Mouse (Mus musculus) T-helper 2 cell (primary cell): ENCODE data around the gene Atrnl1.
"Not testable (repeated sequence)": the region's sequence is repeated elsewhere in the genome, so short reads cannot be mapped to it uniquely, and the experiment has no call there.

Source experiments
- in situ Hi-C: fragments of 300-600 bp; cut with MboI, MseI; formaldehyde crosslinking; loops from one replicate; pipeline ENCODE4 v1.15.1; 2025; ENCODE audit warnings: high pct_unique_total_duplicates

The Atrnl1 gene

DNA sequence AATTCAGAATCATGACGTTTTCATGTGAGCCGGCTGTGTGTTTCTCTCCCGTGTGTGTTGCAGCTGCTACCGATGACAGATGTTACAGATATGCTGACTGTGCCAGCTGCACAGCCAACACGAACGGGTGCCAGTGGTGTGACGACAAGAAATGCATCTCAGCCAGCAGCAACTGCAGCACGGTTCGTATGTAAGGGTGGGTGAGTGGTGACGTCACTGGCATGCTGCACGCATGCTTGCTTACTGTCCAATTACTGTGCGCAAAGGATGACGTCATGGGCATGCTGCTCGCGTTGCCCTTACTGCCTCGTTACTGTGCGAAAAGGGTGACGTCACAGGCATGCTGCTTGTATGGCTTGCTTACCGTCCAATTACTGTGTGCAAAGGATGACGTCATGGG, 75.8 kb downstream of the Atrnl1 start:
- in situ Hi-C loops = no loop called here

DNA sequence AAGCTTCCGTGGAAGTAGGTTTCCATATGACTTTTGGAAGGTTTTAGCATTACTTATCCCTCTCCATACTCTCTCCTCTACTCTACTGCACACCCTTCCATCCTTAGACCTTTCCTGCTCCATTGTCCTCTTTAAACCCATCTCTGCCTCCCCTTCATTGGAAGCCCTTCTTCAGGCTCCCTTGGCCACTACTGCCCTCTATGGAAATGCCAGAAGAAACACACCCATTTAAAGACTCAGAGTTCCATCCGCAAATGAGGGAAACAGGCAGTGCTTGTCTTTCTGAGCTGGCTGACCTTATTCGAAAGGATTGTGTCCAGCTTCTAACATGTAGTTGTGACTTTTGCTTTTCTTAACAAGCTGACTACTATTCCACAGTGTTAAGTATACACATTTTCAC, 81.7 kb downstream of the Atrnl1 start:
- in situ Hi-C loops = no loop called here

DNA sequence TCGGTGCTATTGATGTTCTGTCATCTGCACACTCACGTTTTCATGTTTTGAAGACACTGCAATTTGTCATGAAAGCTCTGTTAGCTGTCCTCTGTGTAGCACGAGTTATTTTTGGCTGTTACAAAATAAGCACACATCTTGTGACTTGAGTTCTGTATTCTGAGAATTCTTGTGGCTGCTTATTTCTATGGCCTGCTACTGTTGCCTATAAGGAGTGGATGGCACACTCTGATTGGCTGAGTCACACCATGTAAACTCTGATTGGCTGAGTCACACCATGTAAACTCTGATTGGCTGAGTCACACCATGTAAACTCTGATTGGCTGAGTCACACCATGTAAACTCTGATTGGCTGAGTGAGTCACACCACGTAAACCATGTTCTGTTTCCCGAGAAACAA, 85.9 kb downstream of the Atrnl1 start:
- in situ Hi-C loops = not testable (repeated sequence)

DNA sequence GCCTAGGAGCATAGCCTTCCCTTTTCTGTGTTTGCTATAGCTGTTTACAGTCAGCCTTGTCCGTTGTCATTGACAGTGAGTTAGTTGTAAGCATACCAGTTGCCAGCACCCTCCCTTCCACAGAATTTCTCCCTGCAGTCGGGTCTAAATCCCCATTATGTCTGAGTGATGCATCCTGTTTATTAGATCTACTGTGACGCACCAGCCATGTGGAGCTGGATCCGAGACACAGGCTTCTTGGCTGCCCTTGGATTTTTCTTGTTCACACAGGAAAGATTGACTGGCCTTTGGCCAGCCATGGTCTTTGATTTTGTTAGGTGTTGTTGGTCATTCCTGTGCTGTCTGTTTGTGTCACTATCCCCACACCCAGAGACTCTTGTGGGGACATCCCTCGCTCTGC, 102.3 kb downstream of the Atrnl1 start:
- in situ Hi-C loops = no loop called here

DNA sequence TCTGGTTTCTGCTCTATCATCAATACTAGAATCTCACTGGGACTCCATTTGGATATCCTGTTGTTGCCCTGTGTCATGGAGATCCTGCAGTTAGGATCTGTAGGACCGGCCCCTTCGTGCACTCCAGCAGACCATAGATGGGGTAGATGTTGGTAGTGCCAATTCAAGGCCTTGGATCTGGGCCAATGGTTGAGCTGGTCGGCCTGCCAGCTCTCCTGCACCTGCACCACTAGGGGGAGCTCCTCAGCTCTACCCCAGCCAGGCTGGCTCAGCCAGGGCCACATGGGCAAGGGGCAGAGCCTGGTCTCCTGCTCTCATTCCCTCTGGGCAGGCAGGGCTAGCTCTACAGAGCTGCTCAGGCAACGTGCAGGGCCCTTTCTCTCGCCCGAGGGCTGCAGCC, 114.1 kb downstream of the Atrnl1 start:
- in situ Hi-C loops = loop anchor here (10.0 kb wide), 1 partner anchor 140 kb away; no protein-coding TSS in a partner anchor

DNA sequence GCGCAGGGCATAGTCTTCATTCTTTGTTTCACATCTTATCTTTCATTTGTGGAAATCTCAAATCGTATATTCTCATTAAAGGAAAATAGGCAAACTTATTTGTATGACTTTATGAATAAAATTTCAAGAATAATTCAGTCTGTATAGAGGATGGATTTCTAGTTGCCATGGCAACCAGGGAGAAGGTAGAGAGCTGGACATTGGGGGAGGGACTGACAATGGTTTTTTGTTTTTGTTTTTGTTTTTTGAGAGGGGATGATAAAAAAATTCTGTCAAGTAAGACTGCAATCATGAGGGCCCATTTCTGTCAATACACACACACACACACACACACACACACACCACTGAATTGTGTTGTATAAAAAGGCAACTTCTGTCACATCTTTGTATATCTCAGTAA, 114.5 kb downstream of the Atrnl1 start:
- in situ Hi-C loops = loop anchor here (10.0 kb wide), 1 partner anchor 141 kb away; no protein-coding TSS in a partner anchor

DNA sequence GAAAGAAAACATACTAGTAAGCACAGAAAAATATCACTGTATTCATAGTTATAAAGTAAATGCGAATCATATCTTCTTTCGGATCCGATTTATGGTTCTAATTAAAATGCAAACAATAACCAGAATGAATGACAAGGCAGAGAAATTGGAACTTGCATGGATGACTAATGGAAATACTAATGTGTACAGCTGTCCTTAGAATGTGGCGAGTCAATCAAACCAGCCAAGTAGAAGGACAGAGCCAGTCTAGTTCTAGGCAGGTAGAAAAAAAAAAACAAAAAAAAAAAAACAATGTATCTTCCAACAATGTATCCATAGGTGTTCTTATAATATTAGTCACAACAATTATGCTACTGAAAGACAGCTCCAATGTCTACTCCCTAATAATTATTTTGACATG, 116.2 kb downstream of the Atrnl1 start:
- in situ Hi-C loops = loop anchor here (10.0 kb wide), 1 partner anchor 142 kb away; no protein-coding TSS in a partner anchor

DNA sequence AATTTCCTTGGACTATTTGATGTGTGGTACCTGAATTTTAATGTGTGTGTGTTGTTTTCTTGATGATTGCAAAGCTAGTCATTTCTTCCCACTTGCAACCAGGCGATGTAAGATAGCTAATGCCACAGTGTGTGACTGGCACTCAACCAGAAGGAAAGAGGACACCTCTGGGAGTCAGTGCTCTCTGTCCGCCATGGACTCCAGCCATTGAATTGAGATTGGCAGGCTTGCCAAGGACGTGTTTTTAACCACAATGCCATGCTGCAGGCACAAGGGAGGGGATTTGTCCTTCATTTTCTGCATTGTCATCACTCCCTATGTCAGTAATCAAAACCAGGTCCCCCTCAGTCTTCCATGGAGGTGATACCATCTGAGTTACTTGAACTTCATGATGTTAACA, 126.6 kb downstream of the Atrnl1 start:
- in situ Hi-C loops = no loop called here

DNA sequence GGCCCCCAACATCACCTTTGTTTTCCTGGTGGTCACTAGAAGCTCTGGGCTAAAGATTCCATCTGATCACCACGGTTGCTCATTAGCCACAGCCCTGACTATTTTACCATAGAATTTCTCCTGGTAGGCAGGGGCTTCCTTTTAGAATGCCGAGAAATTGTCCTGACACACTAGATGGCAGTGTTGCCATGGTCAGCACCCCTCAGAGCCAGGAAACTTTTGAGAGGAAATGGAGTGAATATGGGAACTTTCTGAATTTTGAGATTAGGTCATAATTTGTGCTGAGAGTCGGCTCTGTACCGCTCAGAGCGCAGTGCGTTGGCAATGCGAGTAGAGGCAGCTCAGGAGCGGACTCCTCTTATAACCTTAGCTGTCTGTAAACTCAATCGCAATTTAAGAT, 134.7 kb downstream of the Atrnl1 start:
- in situ Hi-C loops = no loop called here

DNA sequence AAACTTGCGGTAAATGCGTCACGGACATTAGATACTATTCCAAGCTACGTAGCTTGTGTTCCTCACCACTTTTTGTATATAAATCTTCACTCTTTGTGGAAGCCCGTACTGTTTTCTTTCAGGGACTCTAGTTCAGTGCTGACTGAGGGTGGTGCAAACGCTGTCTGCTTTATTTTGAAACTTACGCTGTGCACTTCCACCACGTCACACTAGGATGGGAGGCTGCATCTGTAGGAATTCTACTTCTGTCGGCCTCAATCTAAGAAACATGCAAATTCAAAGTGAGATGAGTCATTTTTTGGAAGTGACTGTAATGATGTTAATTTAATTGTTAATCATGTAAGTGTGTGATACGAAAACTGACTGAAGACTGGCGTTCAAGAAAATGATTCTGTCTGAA, 135.7 kb downstream of the Atrnl1 start:
- in situ Hi-C loops = no loop called here

DNA sequence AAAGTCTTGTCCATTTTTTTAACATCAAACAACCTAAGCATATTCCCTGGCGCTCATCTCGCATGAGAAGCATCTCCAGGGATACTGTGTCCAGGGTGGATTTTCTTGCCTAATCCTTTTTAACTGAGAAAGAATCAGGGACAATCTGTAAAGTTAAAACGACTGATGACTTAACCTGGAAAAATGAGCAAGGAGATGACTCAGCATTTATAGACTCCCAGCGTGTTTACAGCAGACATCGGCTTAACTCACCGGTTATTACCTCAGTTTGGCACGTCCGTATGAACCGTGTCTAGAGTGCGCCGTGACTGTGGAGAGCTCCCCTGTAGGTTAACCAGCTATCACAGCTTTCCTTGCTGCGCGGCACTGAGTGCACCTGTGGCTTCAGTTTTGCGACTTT, 141.4 kb downstream of the Atrnl1 start:
- in situ Hi-C loops = no loop called here

DNA sequence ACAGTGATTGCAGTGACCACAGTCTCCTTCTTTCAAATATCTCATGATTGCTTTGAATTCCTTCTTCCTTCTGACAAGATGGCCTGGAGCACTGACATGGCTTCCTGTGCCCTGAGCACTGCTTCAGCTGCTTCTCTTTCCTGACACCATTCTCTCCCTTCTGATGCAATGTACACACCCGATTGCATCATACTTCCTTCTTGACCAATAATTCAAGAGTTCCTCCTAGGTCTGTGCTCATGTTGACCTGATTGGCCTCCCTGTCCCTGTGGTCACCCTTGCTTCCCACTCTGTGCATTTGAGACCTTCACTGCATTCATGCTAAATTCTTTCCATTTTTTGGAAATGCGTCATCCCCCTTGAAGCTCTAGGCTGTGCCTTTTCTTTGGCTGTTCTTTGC, 151.7 kb downstream of the Atrnl1 start:
- in situ Hi-C loops = no loop called here

DNA sequence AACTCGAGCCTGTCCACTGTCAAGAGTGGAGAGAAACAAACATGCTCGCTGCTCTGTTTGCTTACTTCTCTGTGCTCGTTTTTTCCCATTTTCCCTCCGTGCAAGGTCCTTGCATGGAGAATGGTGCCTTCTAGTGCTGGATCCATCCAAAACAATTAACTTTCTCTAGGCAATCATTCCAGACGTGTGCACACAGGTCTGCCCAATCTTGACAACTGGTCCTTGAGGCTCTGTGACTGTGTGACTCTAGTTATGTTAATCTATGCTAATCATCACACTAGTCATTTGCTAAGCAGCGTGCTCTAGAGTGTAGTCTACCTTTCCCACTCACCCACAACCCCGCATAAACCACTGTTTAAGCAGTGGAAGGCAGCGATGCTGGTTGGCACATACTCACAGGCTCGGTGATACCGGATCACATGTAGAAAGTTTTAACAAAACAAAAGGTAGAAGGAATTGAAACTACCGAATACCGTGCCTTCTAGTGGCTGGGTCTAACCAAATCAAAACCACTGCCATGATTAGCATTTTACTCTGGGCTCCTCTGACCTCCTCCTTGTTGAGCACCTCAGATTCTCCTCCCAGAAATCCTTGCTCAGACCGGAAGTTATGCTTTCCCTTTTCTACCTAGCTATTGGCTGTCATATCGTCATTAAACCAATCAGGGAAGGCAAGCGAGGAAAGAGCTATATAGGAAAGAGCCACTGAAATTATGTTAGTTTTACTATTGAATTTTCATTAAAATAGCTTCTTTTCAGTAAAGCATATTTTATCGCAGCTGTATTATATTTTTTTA, 153.9 kb downstream of the Atrnl1 start:
- in situ Hi-C loops = no loop called here

DNA sequence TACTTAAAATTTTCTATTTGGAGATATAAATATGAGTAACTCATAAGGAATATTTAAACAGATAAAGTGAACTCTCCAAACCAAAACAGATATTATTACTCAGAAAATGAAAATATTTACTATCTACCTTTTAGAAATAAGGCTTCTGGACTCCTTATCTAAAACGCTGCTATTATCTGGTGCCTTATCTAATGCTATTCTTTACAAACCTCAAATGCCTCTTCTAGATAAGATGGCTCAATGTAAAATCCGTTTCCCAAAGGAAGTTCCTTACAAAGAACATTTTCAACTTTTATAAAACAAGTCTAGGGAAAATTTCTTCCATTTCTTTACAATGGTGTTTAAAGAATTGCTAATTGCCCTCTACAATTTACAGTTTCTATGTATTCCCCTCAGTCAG, 156.2 kb downstream of the Atrnl1 start:
- in situ Hi-C loops = no loop called here

DNA sequence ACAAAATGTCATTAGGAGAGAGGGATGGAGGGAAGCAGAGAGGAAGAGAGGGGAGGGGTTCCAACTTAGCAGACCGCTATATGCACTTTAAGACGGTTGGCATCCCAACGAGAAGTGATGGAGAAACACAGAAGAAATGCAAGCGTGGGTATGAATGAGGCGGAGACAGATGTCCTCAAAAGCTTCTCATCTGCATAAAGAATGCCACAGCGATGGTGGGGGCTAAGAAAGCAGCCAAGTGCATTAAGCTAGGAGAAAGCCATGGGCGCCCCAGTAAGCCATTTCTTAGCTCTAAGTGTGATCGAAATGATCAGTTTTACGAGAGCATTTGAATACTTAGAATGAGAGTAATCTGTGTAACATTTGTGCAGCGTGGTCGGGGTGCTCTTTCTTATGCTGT, 157.8 kb downstream of the Atrnl1 start:
- in situ Hi-C loops = no loop called here

DNA sequence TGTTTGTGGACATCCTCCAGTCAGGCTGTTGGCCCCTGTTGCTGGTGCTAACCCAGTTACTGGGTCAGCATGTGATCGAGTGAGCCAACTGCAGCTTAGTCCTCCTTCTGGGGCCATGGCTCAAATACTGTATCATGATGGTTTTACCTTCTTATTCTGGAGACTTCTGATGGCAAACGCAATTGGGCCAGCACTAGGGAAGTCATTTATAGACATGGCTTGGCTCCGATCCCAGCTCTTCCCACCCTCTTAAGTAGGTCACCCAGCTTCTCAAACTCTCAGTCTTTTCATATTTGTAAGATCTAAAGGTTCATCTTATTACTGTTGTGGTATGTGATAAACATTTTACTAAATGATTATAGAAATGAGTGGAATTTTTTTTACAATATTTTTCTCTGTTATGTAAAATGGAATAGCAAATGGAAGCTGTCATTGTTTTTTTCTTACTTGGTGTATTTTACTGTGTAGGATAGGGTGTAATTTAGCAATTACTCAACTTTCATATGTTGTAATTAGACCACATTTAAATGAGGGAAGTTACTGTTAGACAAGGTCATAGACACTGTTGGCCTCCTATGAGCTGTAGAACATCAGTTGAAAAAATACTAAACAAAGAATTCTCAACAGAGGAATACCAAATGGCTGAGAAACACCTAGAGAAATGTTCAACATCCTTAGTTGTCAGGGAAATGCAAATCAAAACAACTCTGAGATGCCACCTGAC, 171.7 kb downstream of the Atrnl1 start:
- in situ Hi-C loops = no loop called here

DNA sequence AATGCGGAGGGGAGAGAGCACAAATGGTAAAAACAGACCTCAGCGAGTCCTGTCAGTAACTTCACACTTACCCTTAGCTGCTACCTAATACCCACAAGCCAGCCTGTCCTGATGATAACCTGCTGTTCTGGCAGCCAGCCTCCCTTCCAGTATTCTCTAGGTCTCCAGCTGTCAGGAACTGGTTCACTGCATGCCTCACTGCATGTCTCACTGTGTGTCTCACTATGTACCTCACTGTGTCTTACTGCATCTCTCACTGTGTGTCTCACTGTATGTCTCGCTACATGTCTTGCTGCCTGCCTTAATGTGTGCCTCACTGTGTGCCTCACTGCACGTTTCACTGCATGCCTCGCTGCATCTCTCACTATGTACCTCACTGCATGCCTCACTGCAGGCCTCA, 175.9 kb downstream of the Atrnl1 start:
- in situ Hi-C loops = no loop called here

DNA sequence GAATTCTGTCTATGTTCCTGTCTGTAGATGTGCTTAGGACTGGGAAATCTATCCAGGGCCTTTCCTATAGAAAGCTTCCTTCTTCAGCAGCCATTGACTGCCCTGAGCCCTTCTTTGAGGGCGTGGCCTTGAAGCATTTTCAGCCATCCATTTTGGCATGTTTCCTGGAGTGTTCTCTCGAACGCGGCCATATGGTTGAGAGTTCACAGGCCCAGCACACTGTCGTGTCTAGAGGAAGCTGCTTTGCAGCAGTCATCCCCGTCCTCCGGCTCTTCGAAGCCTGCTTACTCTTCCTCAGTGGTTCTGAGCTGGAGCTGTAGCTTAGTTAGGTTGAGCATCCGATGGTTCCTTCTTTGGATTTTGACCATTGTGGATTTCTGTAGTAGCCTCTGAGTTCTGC, 191.4 kb downstream of the Atrnl1 start:
- in situ Hi-C loops = no loop called here

DNA sequence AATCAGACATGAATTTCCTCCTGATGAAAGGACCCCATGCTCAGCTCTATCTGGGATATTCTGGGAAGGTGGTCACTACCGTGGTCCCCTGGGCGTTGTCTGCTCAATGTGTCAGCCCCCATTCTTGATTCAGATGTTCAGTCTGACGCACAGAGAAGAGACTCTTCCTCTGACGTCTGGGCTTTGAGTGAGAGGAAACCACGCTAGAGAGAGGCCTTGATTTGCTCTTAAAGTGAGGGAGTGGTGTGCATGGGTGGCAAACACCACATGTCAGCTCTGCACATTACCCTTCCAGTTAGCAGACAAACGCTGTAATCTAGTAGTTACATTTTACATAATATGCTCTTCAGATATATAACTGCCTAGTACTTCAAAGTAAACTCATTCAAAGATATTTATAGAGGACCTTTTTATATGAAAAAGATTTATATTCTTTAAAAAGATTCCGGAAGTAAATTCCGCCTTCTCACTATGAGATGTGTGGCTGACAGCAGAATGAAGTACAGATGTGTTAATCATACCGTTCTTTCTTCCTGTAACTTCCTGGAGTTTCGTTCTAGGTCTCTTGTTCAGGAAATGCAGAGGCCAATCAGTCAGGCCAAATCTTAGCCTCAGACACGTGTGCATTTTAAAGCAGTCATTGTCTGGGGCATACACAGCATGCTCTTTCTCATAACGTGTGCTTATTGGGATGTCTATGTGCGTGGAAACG, 192.1 kb downstream of the Atrnl1 start:
- in situ Hi-C loops = no loop called here

DNA sequence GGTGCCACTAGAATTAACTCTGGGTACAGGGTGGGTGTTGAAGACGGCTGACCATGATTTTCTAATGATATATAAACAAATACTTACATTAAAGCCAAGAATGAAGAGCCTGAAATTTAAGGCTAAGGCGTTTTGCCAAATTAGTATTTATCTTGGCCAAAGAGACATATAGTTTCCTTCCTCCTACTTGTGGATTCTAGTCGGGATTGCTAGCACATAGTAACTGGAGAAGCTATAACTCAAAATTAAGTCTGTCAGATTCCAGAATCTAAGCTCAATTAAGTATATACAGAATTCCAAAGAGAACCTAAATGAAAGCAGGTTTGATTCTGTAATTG, 192.6 kb downstream of the Atrnl1 start:
- in situ Hi-C loops = no loop called here

DNA sequence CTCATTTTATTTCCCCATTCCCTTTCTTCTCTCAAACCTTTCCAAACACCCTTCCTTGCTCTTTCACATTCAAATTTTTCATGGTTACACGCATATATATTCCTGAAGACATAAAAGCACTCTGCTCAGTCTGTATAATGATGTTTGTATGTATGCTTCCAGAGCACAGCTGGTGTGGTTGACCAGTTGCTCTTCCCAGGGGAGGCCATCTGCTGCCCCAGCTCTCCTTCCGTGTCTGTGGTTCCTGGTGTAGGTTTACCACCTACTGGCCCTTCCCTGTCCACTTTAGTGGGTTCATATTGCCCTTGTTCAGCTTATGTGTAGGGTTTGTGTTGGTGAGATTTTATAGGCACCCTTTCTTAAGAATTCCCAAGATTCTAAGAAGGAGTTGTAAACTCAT, 197.5 kb downstream of the Atrnl1 start:
- in situ Hi-C loops = no loop called here

DNA sequence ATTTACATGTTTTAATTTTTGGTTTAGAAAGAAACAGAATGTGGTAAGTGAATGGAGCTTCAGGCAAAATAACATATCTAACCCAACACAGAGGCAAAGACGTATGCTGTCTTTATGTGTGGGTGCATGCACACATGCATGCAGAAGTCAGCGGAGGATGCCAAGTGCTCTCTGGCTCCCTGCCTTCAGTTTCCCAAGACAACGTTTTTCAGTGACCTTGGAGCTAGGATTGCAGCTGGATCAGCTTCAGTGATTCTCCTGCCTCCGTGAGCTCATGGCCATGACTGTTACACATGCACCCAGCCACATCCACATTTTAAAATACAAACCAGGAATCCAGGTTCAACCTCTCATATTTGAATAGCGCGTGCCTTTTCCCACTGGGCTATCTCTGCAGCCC, 203.5 kb downstream of the Atrnl1 start:
- in situ Hi-C loops = no loop called here
